Mouse (Mus musculus) spleen, adult 2 months (tissue): ENCODE results near the gene Rfc5. TPM values are rescaled to one million over a fixed set of nuclear protein-coding genes. Genes with fewer than 3 reads are reported as not detected.
"Not testable (repeated sequence)": the region's sequence is repeated elsewhere in the genome, so short reads cannot be mapped to it uniquely, and the experiment has no call there.

ENCODE experiments used
- DNase-seq, 2 experiments: peaks; one replicate each; pipeline versions ENCODE4 v3.0.0 to v3.0.0-alpha.2; 2012 to 2021; ENCODE audit warnings: low spot score in 2 of 2, low read depth in 1 of 2
- H3K27ac ChIP-seq: fragments of 200-500 bp; 2 replicates; pipeline ENCODE4 v1.5.1; 2012; ENCODE audit warnings: low read length, inconsistent platforms; ENCODE audit not compliant: insufficient read depth
- H3K27me3 ChIP-seq: fragments of 200-500 bp; 2 replicates; pipeline ENCODE4 v1.6.1; 2012; ENCODE audit warnings: mild to moderate bottlenecking, moderate library complexity, low read length, inconsistent platforms; ENCODE audit not compliant: control insufficient read depth, insufficient read depth
- H3K36me3 ChIP-seq: fragments of 200-500 bp; 2 replicates; pipeline ENCODE4 v1.6.1; 2012; ENCODE audit warnings: mild to moderate bottlenecking, low read length, inconsistent platforms; ENCODE audit not compliant: control insufficient read depth, insufficient read depth
- H3K4me1 ChIP-seq: fragments of 200-500 bp; 2 replicates; pipeline ENCODE4 v1.6.1; 2011; ENCODE audit warnings: inconsistent platforms; ENCODE audit not compliant: control insufficient read depth, insufficient read depth, insufficient read length
- H3K4me3 ChIP-seq: fragments of 200-500 bp; 2 replicates; pipeline ENCODE4 v1.5.1; 2011; ENCODE audit warnings: mild to moderate bottlenecking, inconsistent platforms; ENCODE audit not compliant: insufficient read depth, insufficient read length; ENCODE audit errors: extremely low read depth
- CTCF ChIP-seq: fragments of 200-500 bp; IDR thresholded peaks from 2 replicates; pipeline ENCODE4 v1.5.1; 2011; ENCODE audit warnings: mild to moderate bottlenecking, inconsistent platforms; ENCODE audit not compliant: insufficient read depth, insufficient read length, insufficient replicate concordance; ENCODE audit errors: extremely low read depth
- POLR2A ChIP-seq: fragments of 200-500 bp; IDR thresholded peaks from 2 replicates; pipeline ENCODE4 v1.6.1; 2011; ENCODE audit warnings: low read depth, low read length, inconsistent platforms
- WGBS: fragments of 180-500 bp; shearing (Covaris S2); methylation state at CpG from one replicate; pipeline ENCODE4 v1.1.7; 2018; 5-methylcytosine and 5-hydroxymethylcytosine counted together
- polyA plus RNA-seq: library from polyadenylated mRNA; depleted of rRNA; stranded (reverse); fragments of >200 nt; gene quantifications from 2 replicates; pipeline ENCODE4 v1.2.3, GENCODE M21; 2012

Gene Rfc5
- polyA plus RNA-seq, 1 experiment: 15.7 TPM

DNA sequence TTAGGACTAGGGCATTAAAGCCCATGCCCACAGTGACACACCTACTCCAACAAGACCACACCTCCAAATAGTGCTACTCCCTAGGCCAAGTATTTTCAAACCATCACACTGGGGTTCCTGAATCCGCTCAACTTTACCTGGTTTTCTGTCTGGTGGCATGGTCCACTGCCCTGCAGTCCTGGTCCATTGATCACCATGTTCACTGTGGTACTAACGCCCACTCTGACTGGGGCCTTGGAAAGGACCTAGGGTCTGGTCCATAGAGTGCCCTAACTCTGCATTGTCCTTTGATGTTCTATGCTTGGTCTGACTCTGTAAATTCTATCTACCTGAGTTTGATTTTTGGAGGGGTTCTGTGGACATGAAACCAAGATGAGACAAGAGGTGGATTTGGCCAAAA is 41.0 kb downstream of the Rfc5 start:
- 80% methylated on average over 2 of the region's 2 CpGs for WGBS
- H3K27ac ChIP-seq: no peak overlapping the region
- no peaks in the 10 kb centered on the region for H3K27me3 ChIP-seq
- no peaks in the 10 kb centered on the region for H3K4me1 ChIP-seq
- no peak overlapping the region for H3K4me3 ChIP-seq
- no peaks in the 10 kb centered on the region for H3K36me3 ChIP-seq
- no peak for DNase-seq
- no peak for TF ChIP-seq POLR2A
- TF ChIP-seq CTCF: no peak

DNA sequence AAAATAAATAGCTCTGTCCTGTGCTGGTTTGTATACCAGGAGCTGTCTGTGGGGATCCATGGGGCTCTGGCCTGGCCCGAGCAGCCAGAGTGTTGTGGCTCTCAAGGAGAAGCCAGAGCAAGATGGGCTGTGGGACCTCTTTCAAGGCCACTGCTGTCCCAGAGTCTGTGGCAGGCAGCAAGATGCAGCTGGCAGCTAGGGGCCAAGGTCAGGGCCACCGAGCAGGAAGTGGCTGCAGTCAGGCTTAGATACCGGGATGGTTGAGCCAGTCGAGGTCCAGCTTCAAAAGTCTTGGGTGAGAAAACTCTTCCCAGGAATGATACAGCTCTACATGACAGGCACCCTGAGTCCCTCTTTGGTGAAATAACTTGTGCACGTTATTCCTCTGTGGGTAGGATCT is 41.8 kb downstream of the Rfc5 start:
- no peak for DNase-seq
- WGBS: 75% methylated on average over 5 of the region's 5 CpGs

DNA sequence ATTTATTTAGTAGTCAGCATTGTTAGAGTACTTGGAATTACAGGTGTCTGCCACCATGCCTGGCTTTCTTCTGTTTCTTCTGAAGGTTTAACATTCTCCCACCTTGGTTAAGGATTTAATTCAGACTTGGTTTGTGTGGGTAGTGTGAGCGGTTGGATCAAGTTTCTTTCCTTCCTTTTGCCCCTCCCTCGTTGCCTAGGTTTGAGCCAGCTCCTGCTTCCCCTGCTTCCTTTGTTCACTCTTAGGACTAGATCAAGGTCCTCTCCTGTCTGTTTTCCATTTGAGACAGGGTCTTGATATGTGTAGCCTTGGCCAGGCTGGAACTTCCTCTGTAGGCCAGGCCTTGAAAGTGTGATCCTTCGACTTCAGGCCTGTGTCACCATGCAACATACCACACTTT is 42.6 kb downstream of the Rfc5 start:
- no peak overlapping the region for H3K4me3 ChIP-seq
- TF ChIP-seq POLR2A (no peak), CTCF (no peak)
- WGBS: 74% methylated on average over 3 of the region's 3 CpGs
- no peaks in the 10 kb centered on the region for H3K4me1 ChIP-seq
- no peaks in the 10 kb centered on the region for H3K27me3 ChIP-seq
- no peak overlapping the region for H3K27ac ChIP-seq
- H3K36me3 ChIP-seq: no peaks in the 10 kb centered on the region
- no peak for DNase-seq

More for the DNA sequence above, 41.8 kb downstream of the Rfc5 start:
- no peak overlapping the region for H3K4me3 ChIP-seq
- no peak for TF ChIP-seq CTCF
- TF ChIP-seq POLR2A: no peak
- no peaks in the 10 kb centered on the region for H3K4me1 ChIP-seq
- H3K27ac ChIP-seq: 0 out of 2 replicates have a peak overlapping the region, but pooled peaks have one; percentile 21
- no peaks in the 10 kb centered on the region for H3K36me3 ChIP-seq
- H3K27me3 ChIP-seq: no peaks in the 10 kb centered on the region

DNA sequence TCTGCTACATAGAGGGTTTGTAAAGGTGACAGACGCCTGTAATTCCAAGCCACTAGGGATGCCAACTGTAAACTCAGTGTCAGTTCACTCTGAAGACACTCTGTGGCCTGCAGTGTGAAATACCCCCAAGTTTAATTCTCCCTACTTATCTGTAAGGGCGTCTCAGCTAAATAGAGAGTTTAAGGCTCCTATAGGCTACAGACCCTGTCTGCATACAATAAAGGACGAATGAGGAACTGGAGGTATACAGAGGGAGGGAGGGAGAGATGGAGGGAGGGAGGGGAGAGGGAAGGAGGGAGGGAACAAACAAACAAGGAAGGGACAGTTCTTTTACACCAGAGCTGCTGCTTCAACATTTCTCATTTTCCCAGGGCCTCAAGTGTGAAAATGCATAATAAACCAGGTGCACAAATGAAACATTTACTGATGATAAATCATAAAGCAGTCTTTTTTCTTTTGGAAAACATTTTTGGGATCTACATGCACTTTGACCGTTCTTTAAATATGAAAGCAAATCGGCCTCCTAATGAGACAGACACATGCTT is 43.3 kb downstream of the Rfc5 start:
- no peak for TF ChIP-seq POLR2A
- H3K4me1 ChIP-seq: no peaks in the 10 kb centered on the region
- no peak for DNase-seq
- H3K4me3 ChIP-seq: no peak overlapping the region
- no peaks in the 10 kb centered on the region for H3K36me3 ChIP-seq
- H3K27ac ChIP-seq: no peak overlapping the region
- 86% methylated on average over 5 of the region's 5 CpGs for WGBS
- no peaks in the 10 kb centered on the region for H3K27me3 ChIP-seq

DNA sequence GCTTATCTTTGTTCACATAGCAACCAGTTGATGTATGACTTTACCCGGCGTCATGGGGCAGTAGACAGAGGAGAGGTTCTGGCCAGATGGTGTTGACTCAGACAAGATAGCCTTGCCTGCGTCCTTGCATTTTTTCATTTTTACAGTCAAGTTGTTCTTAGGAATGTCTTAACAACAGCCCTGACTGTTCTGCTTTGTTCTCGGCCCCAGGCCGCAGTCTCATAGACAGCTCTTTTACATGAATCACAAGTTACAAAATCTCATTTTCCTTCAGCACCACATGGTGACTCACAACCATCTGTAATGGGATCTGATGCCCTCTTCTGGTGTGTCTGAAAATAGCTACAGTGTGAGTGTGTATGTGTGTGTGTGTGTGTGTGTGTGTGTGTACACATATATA is 44.4 kb downstream of the Rfc5 start:
- H3K27ac ChIP-seq, H3K4me1 ChIP-seq, H3K4me3 ChIP-seq, H3K36me3 ChIP-seq, DNase-seq, H3K27me3 ChIP-seq: not testable (repeated sequence)
- 94% methylated on average over 5 of the region's 5 CpGs for WGBS

DNA sequence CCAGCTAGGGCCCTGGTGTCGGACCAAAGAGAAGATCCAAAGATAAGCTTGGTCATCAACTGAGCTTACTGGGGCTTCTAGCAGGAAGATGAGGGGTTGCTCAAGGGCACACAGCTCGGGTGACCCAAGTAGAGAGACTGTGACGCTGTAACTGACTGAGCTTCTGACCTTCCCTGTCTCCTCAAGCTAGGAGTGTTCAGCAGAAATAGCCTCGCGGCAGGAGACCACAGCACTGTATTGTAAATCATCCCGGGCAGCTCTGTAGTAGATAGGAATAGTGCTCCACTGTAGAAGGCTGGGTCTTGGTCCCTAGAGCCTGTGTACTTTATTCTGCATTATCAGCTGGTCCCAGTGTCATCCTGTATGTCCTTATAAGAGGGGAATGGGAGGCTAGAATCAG is 47.0 kb downstream of the Rfc5 start:
- no peaks in the 10 kb centered on the region for H3K36me3 ChIP-seq
- DNase-seq: no peak
- TF ChIP-seq CTCF: no peak
- TF ChIP-seq POLR2A: no peak
- no peaks in the 10 kb centered on the region for H3K4me1 ChIP-seq
- no peak overlapping the region for H3K27ac ChIP-seq
- WGBS: 87% methylated on average over 6 of the region's 6 CpGs
- no peaks in the 10 kb centered on the region for H3K27me3 ChIP-seq
- H3K4me3 ChIP-seq: no peak overlapping the region

DNA sequence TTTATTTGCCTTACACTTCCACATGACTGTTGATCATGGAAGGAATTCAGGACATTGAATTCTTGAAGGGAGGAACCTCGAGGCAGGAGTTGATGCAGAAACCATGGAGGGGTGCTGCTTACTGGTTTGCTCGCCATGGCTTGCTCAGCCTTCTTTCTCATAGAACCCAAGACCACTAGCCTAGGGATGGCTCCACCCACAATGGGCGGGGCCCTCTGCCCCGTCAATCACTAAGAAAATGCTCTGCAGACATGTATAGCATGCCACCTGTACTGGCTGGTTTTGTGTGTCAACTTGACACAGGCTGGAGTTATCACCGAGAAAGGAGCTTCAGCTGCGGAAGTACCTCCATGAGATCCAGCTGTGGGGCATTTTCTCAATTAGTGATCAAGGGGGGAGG is 48.8 kb downstream of the Rfc5 start:
- DNase-seq: no peak
- H3K27ac ChIP-seq: no peak overlapping the region
- H3K4me3 ChIP-seq: no peak overlapping the region
- TF ChIP-seq CTCF (no peak), POLR2A (no peak)
- 85% methylated on average over 6 of the region's 6 CpGs for WGBS
- H3K4me1 ChIP-seq: no peaks in the 10 kb centered on the region
- H3K36me3 ChIP-seq: no peaks in the 10 kb centered on the region
- no peaks in the 10 kb centered on the region for H3K27me3 ChIP-seq

DNA sequence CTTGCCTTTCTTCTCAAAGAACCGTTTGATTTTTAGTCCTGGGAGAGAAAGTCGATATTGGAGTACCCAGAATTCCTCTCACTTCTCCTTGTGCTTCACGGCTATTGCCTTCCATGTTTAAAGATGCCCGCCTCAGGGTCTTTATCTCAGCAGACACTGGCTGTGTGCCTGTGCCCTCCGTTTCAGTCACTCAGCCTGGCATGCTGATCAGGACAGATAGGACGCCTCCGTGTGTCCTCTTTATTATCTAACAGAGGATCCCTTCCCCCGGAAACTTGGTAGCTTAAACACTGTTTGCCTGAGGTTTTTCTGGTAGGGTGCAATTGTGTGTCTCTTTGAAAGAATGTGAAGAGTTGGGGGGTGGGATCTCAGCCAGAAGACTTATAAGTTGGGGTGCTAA is 50.3 kb downstream of the Rfc5 start:
- WGBS: 72% methylated on average over 8 of the region's 8 CpGs
- Histone ChIP-seq H3K27me3 (no peaks in the 10 kb centered on the region), H3K4me1 (no peaks in the 10 kb centered on the region), H3K4me3 (no peak overlapping the region), H3K27ac (no peak overlapping the region), H3K36me3 (no peaks in the 10 kb centered on the region)
- no peak for DNase-seq
- no peak for TF ChIP-seq POLR2A
- no peak for TF ChIP-seq CTCF
